Mouse (Mus musculus) heart, postnatal 0 days (tissue): ENCODE measurements around the gene Sprr1a. TPM values are rescaled to one million over a fixed set of nuclear protein-coding genes. Genes with fewer than 3 reads are reported as not detected.

Source experiments
- ATAC-seq: fragments of 200-750 bp; cut with Nextera tagmentation; 2 replicates; pipeline ENCODE4 v1.8.0; 2017; ENCODE audit warnings: low read depth, moderate number of reproducible peaks, moderate library complexity; ENCODE audit not compliant: insufficient read depth
- DNase-seq: peaks from one replicate; pipeline ENCODE4 v3.0.0-alpha.2; 2016; ENCODE audit warnings: low spot score
- H3K27ac ChIP-seq: fragments of 300-500 bp; sonication (generic); 2 replicates; pipeline ENCODE4 v1.5.1; 2014; ENCODE audit warnings: low read depth, mild to moderate bottlenecking
- H3K27me3 ChIP-seq: fragments of 300-500 bp; sonication (generic); 2 replicates; pipeline ENCODE4 v1.6.1; 2014; ENCODE audit warnings: low read length, mixed read lengths; ENCODE audit not compliant: control insufficient read depth, insufficient read depth
- H3K36me3 ChIP-seq: fragments of 300-500 bp; sonication (generic); replicated peaks from 2 replicates; pipeline ENCODE4 v1.6.1; 2014; ENCODE audit warnings: low read length, mixed read lengths; ENCODE audit not compliant: control insufficient read depth, insufficient read depth
- H3K4me1 ChIP-seq: fragments of 300-500 bp; sonication (generic); 2 replicates; pipeline ENCODE4 v1.6.1; 2014; ENCODE audit warnings: antibody characterized with exemption; ENCODE audit not compliant: control insufficient read depth, insufficient read depth
- H3K4me2 ChIP-seq: fragments of 300-500 bp; sonication (generic); 2 replicates; pipeline ENCODE4 v1.6.1; 2014; ENCODE audit warnings: low read depth, mild to moderate bottlenecking, low read length, moderate library complexity
- H3K4me3 ChIP-seq: fragments of 300-500 bp; sonication (generic); 2 replicates; pipeline ENCODE4 v1.5.1; 2014; ENCODE audit warnings: low read depth, low read length
- H3K9ac ChIP-seq: fragments of 300-500 bp; sonication (generic); replicated peaks from 2 replicates; pipeline ENCODE4 v1.6.1; 2014; ENCODE audit warnings: low read depth, low read length, mixed read lengths
- H3K9me3 ChIP-seq: fragments of 300-500 bp; sonication (generic); replicated peaks from 2 replicates; pipeline ENCODE4 v1.6.1; 2016; ENCODE audit warnings: low read length; ENCODE audit not compliant: control insufficient read depth
- CTCF ChIP-seq: IDR thresholded peaks from 2 replicates; pipeline ENCODE4 v1.5.1; 2016; ENCODE audit warnings: antibody characterized with exemption, control low read depth, low read depth
- EP300 ChIP-seq: IDR thresholded peaks from 2 replicates; pipeline ENCODE4 v1.6.1; 2016; ENCODE audit warnings: antibody characterized with exemption, low read depth
- WGBS: fragments of 180-500 bp; shearing (Covaris S2); extraction: QIAGEN DNeasy Blood & Tissue Kit; methylation state at CpG from one replicate; pipeline ENCODE4 v1.1.7; 2014; 5-methylcytosine and 5-hydroxymethylcytosine counted together
- polyA plus RNA-seq: library from polyadenylated mRNA; unstranded; fragments of >200 nt; fragmentation: Nextera tagmentation; extraction: Ambion mirVana; gene quantifications from 2 replicates; pipeline ENCODE4 v1.2.1, GENCODE M21; 2015
- total RNA-seq: library from RNA; depleted of rRNA; stranded (reverse); fragments of >200 nt; gene quantifications from 2 replicates; pipeline ENCODE4 v1.2.3, GENCODE M21; 2014; ENCODE audit warnings: low replicate concordance; rRNA removed

The Sprr1a gene
- total and polyA plus RNA-seq, 2 experiments from 2014 or later = 0.19 to 44.3 TPM

- Histone ChIP-seq H3K27ac (no peak overlapping the region), H3K9me3 (no peaks in the 10 kb centered on the region), H3K36me3 (no peaks in the 10 kb centered on the region), H3K4me2 (no peak overlapping the region), H3K27me3 (no peaks in the 10 kb centered on the region), H3K9ac (no peak overlapping the region), H3K4me1 (no peaks in the 10 kb centered on the region), H3K4me3 (no peak overlapping the region)
- DNase-seq (no peak), ATAC-seq (no peak)
- 53% methylated on average over 1 of the region's 1 CpGs for WGBS
- TF ChIP-seq EP300 (no peak), CTCF (no peak)
Measured at GRCm38 (mm10) chr3:92466576-92466975, 19.1 kb downstream of the Sprr1a start.

- H3K4me1 ChIP-seq = no peaks in the 10 kb centered on the region
- no peak for ATAC-seq
Measured at GRCm38 (mm10) chr3:92458620-92459019, 27.1 kb downstream of the Sprr1a start, which contains the start of gene Sprr3. Gene Sprr3, minus strand, starts transcription at chr3:92458720.

GRCm38 (mm10) chr3:92455151-92455550 is 30.5 kb downstream of the Sprr1a start:
- Histone ChIP-seq H3K27ac (no peak overlapping the region), H3K4me3 (no peak overlapping the region), H3K36me3 (no peaks in the 10 kb centered on the region), H3K9ac (no peak overlapping the region), H3K9me3 (no peaks in the 10 kb centered on the region), H3K27me3 (no peaks in the 10 kb centered on the region), H3K4me2 (no peak overlapping the region), H3K4me1 (no peaks in the 10 kb centered on the region)
- DNase-seq (no peak), ATAC-seq (no peak)
- TF ChIP-seq CTCF (no peak), EP300 (no peak)
- 51% methylated on average over 5 of the region's 5 CpGs for WGBS

More at GRCm38 (mm10) chr3:92458620-92459019, 27.1 kb downstream of the Sprr1a start, which contains the start of gene Sprr3:
- Histone ChIP-seq H3K9ac (no peak within 1 kb of the TSS), H3K4me2 (no peak within 1 kb of the TSS), H3K27me3 (no peaks in the 10 kb centered on the region), H3K36me3 (no peaks in the 10 kb centered on the region), H3K27ac (no peak within 1 kb of the TSS), H3K4me3 (no peak within 1 kb of the TSS), H3K9me3 (no peaks in the 10 kb centered on the region)
- DNase-seq = no peak
- 55% methylated on average over 2 of the region's 2 CpGs for WGBS
- TF ChIP-seq EP300 (no peak), CTCF (no peak)

- H3K9me3 ChIP-seq = no peaks in the 10 kb centered on the region
- H3K4me3 ChIP-seq = no peak overlapping the region
- no peak overlapping the region for H3K4me2 ChIP-seq
- ATAC-seq (no peak), DNase-seq (no peak)
- 79% methylated on average over 3 of the region's 3 CpGs for WGBS
- H3K27me3 ChIP-seq = no peaks in the 10 kb centered on the region
- H3K4me1 ChIP-seq = no peaks in the 10 kb centered on the region
- H3K9ac ChIP-seq = no peak overlapping the region
- no peak overlapping the region for H3K27ac ChIP-seq
- no peak for TF ChIP-seq CTCF
- no peak for TF ChIP-seq EP300
- H3K36me3 ChIP-seq = no peaks in the 10 kb centered on the region
Measured at GRCm38 (mm10) chr3:92440177-92440576, 45.5 kb downstream of the Sprr1a start.

GRCm38 (mm10) chr3:92438689-92439088 is 47.0 kb downstream of the Sprr1a start, which contains the start of gene Sprr1b:
Gene Sprr1b, minus strand, starts transcription at chr3:92438789.
- ATAC-seq = no peak
- Histone ChIP-seq H3K36me3 (no peaks in the 10 kb centered on the region), H3K4me2 (no peak within 1 kb of the TSS), H3K27ac (no peak within 1 kb of the TSS), H3K9me3 (no peaks in the 10 kb centered on the region), H3K4me3 (no peak within 1 kb of the TSS), H3K9ac (no peak within 1 kb of the TSS), H3K27me3 (no peaks in the 10 kb centered on the region), H3K4me1 (no peaks in the 10 kb centered on the region)
- 88% methylated on average over 3 of the region's 3 CpGs for WGBS
- TF ChIP-seq EP300 (no peak), CTCF (no peak)
- DNase-seq = no peak

Other genes with a start within 250 kb of the Sprr1a start
- gene Sprr2a3, start 200.5 kb downstream of the Sprr1a start, total RNA-seq = 2.1 and 7.9 TPM in 2 replicates
- 0.34 and 0.72 TPM in 2 replicates for gene Sprr2a3, start 200.5 kb downstream of the Sprr1a start, polyA plus RNA-seq
- not detected in 2 replicates for gene Sprr2b, start 169.3 kb downstream of the Sprr1a start, total RNA-seq
- gene Sprr2b, start 169.3 kb downstream of the Sprr1a start, polyA plus RNA-seq = 0.20 TPM in 1 of 2 replicates, not detected in the other
- not detected in 2 replicates for gene Sprr2d, start 146.8 kb downstream of the Sprr1a start, total RNA-seq
- gene Sprr2d, start 146.8 kb downstream of the Sprr1a start, polyA plus RNA-seq = not detected in 2 replicates
- gene Sprr2e, start 133.8 kb downstream of the Sprr1a start, total RNA-seq = not detected in 2 replicates
- not detected in 2 replicates for gene Sprr2e, start 133.8 kb downstream of the Sprr1a start, polyA plus RNA-seq
- not detected in 2 replicates for gene Sprr2f, start 120.7 kb downstream of the Sprr1a start, total RNA-seq
- not detected in 2 replicates for gene Sprr2f, start 120.7 kb downstream of the Sprr1a start, polyA plus RNA-seq
- gene Sprr2h, start 100.2 kb downstream of the Sprr1a start, total RNA-seq = not detected in 2 replicates
- not detected in 2 replicates for gene Sprr2h, start 100.2 kb downstream of the Sprr1a start, polyA plus RNA-seq
- not detected in 2 replicates for gene Sprr2i, start 77.9 kb downstream of the Sprr1a start, total RNA-seq
- gene Sprr2i, start 77.9 kb downstream of the Sprr1a start, polyA plus RNA-seq = not detected in 2 replicates
- not detected in 2 replicates for gene Sprr2j-ps, start 67.8 kb downstream of the Sprr1a start, total RNA-seq
- not detected in 2 replicates for gene Sprr2j-ps, start 67.8 kb downstream of the Sprr1a start, polyA plus RNA-seq
- 1.3 and 2.1 TPM in 2 replicates for gene Gm9774, start 56.5 kb downstream of the Sprr1a start, total RNA-seq
- gene Gm9774, start 56.5 kb downstream of the Sprr1a start, polyA plus RNA-seq = 5.9 and 6.2 TPM in 2 replicates
- gene Sprr2k, start 53.3 kb downstream of the Sprr1a start, total RNA-seq = not detected in 2 replicates
- gene Sprr2k, start 53.3 kb downstream of the Sprr1a start, polyA plus RNA-seq = not detected in 2 replicates
- gene Sprr1b, start 47.1 kb downstream of the Sprr1a start, total RNA-seq = not detected in 2 replicates
- gene Sprr1b, start 47.1 kb downstream of the Sprr1a start, polyA plus RNA-seq = not detected in 2 replicates
- not detected in 2 replicates for gene Sprr3, start 27.2 kb downstream of the Sprr1a start, total RNA-seq
- gene Sprr3, start 27.2 kb downstream of the Sprr1a start, polyA plus RNA-seq = not detected in 2 replicates
- not detected in 2 replicates for gene Sprr4, start 14.6 kb upstream of the Sprr1a start, total RNA-seq
- not detected in 2 replicates for gene Sprr4, start 14.6 kb upstream of the Sprr1a start, polyA plus RNA-seq
- not detected in 2 replicates for gene 2310046K23Rik, start 48.6 kb upstream of the Sprr1a start, total RNA-seq
- not detected in 2 replicates for gene 2310046K23Rik, start 48.6 kb upstream of the Sprr1a start, polyA plus RNA-seq
- gene Ivl, start 87.8 kb upstream of the Sprr1a start, total RNA-seq = 6.4 TPM in 1 of 2 replicates, not detected in the other
- gene Ivl, start 87.8 kb upstream of the Sprr1a start, polyA plus RNA-seq = not detected in 2 replicates
- not detected in 2 replicates for gene Smcp, start 103.1 kb upstream of the Sprr1a start, total RNA-seq
- not detected in 2 replicates for gene Smcp, start 103.1 kb upstream of the Sprr1a start, polyA plus RNA-seq
- gene 2210017I01Rik, start 121.6 kb upstream of the Sprr1a start, total RNA-seq = not detected in 2 replicates
- gene 2210017I01Rik, start 121.6 kb upstream of the Sprr1a start, polyA plus RNA-seq = not detected in 2 replicates
- not detected in 2 replicates for gene Lce6a, start 135.8 kb upstream of the Sprr1a start, total RNA-seq
- gene Lce6a, start 135.8 kb upstream of the Sprr1a start, polyA plus RNA-seq = not detected in 2 replicates
- gene Lce1a1, start 162.4 kb upstream of the Sprr1a start, total RNA-seq = not detected in 2 replicates
- gene Lce1a1, start 162.4 kb upstream of the Sprr1a start, polyA plus RNA-seq = not detected in 2 replicates
- not detected in 2 replicates for gene Lce1b, start 171.0 kb upstream of the Sprr1a start, total RNA-seq
- gene Lce1b, start 171.0 kb upstream of the Sprr1a start, polyA plus RNA-seq = not detected in 2 replicates
- gene Lce1a2, start 184.4 kb upstream of the Sprr1a start, total RNA-seq = not detected in 2 replicates
- not detected in 2 replicates for gene Lce1a2, start 184.4 kb upstream of the Sprr1a start, polyA plus RNA-seq
- gene Lce1c, start 193.4 kb upstream of the Sprr1a start, total RNA-seq = not detected in 2 replicates
- not detected in 2 replicates for gene Lce1c, start 193.4 kb upstream of the Sprr1a start, polyA plus RNA-seq
- gene Lce1d, start 201.3 kb upstream of the Sprr1a start, total RNA-seq = not detected in 2 replicates
- gene Lce1d, start 201.3 kb upstream of the Sprr1a start, polyA plus RNA-seq = not detected in 2 replicates
- gene Lce1e, start 223.2 kb upstream of the Sprr1a start, total RNA-seq = not detected in 2 replicates
- not detected in 2 replicates for gene Lce1e, start 223.2 kb upstream of the Sprr1a start, polyA plus RNA-seq
- not detected in 2 replicates for gene Lce1f, start 234.5 kb upstream of the Sprr1a start, total RNA-seq
- not detected in 2 replicates for gene Lce1f, start 234.5 kb upstream of the Sprr1a start, polyA plus RNA-seq